Mouse (Mus musculus): ENCODE results near the gene Dpf3.

Dpf3 gene

DNA sequence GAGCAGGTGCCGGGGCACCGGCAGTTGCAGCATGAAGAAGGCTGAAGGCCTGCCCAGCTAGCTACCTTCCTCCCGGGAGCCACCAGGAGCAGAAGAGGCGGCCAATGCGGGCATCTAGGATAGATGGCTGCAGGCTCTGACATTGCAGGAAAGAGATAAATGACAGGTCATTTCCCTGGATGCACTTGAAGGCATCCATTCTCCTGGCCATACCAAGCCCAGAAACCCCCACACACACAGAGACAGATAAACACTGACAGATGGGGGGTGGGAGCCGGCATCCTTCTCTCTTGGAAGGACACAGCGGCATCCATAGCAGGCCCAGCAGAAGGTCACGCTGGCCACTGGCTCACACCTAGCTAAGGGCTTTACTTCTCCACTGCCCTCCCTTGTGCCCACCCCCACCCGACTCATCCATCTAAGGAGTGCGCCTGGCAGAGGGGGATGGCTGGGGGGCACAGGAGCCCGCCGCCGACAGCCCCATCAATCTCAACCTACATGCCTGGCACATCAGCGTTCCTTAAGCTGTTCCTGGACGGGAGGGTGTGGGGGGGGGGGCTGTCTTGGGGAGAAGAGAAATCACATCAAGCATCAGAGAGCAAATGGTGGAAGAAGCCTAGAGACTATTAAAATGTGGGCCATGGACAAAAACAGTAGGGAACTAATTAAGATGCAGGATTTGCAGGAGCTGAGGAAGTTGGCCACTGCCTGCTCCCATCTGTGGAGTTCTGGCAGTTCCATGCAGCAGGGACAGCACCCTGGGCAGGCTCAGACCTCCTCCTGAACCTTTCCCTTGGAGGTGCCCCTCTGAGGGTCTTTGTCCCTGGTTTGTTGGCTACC, 145.3 kb downstream of the Dpf3 start:
- no peak for DNase-seq (ENCODE audit: low spot score in 2 of 2)

DNA sequence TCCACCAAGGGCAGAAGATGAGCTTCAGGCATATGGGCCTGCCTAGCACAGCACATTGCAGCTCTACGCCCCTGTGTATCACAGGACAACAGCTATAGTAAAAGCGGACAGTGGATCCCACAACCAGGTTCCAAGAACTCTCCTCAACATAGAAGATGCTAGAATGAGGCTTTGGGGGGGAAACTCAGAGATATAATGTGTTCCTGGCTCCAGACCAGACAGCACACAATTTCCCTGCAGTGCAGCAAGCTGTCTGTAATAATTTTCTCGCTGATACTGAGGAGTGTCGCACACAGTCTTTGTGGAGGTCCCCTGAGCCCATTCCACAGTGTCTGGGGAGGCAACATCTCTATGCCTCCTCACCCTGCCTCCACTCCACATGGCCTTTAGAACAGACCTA, 146.6 kb downstream of the Dpf3 start:
- DNase-seq (ENCODE audit: low spot score in 2 of 2), result no peak

DNA sequence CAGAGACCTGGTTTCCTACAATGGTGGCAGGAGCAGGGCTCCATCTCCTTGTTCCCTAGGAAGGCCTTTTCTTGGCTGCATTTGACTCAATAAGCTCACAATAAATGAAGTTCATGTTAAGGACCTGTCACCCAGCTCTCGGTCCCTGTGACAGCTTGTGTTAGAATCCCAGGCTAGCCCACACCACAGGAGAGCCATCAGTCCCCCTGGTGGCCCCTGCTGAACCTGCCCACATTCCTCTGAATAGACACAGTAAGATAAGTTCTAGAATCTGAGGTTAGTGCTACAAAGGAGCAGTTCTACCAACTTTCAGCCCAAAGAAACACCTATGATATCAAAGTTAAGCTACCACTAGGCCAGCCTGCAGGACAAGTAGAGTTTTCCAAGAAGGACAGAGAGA, 149.2 kb downstream of the Dpf3 start:
- no peak for DNase-seq (ENCODE audit: low spot score in 2 of 2)

DNA sequence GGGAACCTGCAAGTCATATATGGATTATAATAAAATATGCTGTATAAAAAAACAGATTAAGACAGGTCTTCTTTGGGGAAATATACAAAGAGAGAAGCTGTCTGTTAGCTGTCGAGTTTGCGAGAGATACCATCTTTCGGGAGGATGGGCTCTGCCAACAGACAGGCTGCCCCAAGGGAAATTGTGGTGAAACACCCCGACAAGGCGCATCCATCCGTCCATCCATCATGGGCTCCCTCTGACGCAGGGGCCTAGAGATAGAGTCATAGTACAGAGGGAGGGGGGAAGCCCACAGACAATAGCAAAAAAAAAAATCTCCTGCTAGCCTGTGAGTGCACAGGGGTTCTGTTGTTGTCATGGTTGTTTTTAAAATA, 149.8 kb downstream of the Dpf3 start:
- no peak for DNase-seq (ENCODE audit: low spot score in 2 of 2)

GRCm38 (mm10) chr12:83337077-83337775, 150.3 kb downstream of the Dpf3 start:
- DNase-seq (ENCODE audit: low spot score in 2 of 2), result no peak

GRCm38 (mm10) chr12:83330056-83330455, 157.5 kb downstream of the Dpf3 start:
- no peak for DNase-seq (ENCODE audit: low spot score in 2 of 2)

DNA sequence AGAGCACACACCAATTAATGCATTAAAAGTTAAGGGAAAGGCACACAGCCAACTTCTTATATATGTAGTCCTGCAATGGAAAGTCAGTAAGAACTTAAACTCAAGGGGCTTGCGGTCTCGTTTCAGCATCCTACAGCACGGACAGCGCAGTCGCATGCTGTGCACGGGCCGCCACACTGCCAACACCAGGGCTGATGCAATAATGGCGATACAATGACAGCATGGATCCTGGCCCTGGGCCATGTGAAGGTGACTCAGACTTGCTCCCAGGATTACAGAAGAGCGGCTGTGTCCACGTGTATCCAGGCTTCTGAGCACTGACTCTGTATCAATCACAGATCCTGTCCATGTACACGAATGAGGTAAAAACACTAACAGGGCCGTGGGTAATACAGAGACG, 158.6 kb downstream of the Dpf3 start:
- DNase-seq (ENCODE audit: low spot score in 2 of 2), result no peak

DNA sequence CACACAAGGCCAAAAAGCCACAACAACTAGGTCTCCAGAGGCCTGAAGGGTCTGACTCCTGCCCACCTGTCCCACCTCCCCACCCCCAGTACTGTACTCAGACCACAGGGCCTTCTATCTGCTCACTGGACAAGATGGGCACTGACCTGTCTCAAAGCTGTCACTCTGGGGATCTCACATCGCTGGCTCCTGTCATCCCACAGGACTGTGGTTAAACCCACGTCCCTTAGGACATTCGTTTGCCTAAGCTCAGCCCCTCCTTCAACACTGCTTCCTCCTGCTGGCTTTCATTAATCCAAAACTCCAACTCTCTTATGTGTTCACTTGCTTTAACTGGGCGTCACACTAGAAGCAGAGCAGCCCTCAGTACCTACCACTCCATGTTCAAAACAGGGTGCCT, 159.0 kb downstream of the Dpf3 start:
- DNase-seq (ENCODE audit: low spot score in 2 of 2), result no peak

DNA sequence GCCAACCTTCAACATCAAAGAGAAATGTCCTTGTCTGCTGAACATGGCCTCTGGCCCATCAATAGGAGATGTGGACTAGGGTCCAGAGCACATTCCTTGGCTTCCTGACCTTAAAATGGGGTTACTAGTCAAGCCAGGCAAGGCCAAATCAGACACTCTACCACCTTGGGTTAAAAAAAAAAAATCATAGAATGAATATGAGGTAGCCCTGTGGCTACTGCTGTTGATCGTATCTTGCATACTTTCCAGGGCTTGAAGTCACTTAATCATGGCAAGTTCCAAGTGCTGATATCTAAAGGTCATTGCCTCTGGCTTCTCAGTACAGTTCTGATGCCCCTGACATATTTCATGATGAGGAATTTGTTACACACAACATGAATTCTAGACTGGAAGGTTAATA, 160.1 kb downstream of the Dpf3 start:
- DNase-seq (ENCODE audit: low spot score in 2 of 2), result no peak

GRCm38 (mm10) chr12:83320725-83321124, 166.8 kb downstream of the Dpf3 start:
- DNase-seq (ENCODE audit: low spot score in 2 of 2), result no peak

GRCm38 (mm10) chr12:83317646-83318443, 169.7 kb downstream of the Dpf3 start:
- no peak for DNase-seq (ENCODE audit: low spot score in 2 of 2)

GRCm38 (mm10) chr12:83314666-83315065, 172.8 kb downstream of the Dpf3 start:
- no peak for DNase-seq (ENCODE audit: low spot score in 2 of 2)

- DNase-seq (ENCODE audit: low spot score in 2 of 2), result no peak
Measured at GRCm38 (mm10) chr12:83312818-83313217, 174.7 kb downstream of the Dpf3 start.

GRCm38 (mm10) chr12:83310567-83310966, 176.9 kb downstream of the Dpf3 start:
- no peak for DNase-seq (ENCODE audit: low spot score in 2 of 2)

GRCm38 (mm10) chr12:83309031-83309804, 178.3 kb downstream of the Dpf3 start:
- no peak for DNase-seq (ENCODE audit: low spot score in 2 of 2)

DNA sequence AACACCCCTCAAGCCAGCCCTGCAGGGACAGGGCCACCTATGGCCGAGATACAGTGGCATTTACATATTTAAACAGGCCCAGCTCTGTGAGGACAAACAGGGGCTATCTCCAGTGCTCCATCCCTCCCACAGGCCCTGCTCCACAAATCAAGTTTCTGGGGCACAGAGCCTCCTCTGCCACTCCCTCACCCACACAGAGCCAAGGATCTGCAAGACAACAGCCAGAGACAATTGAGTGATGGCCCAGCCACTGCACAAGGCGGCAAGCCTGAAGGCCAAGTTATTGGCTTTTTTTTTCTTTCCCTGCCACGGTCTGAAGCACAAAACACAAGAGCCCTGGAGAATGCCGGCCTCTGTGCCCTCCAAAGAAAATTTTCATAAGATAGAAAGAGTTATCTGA, 178.9 kb downstream of the Dpf3 start:
- no peak for DNase-seq (ENCODE audit: low spot score in 2 of 2)

GRCm38 (mm10) chr12:83303221-83303620, 184.3 kb downstream of the Dpf3 start:
- no peak for DNase-seq (ENCODE audit: low spot score in 2 of 2)

GRCm38 (mm10) chr12:83302320-83303153, 185.0 kb downstream of the Dpf3 start:
- DNase-seq (ENCODE audit: low spot score in 2 of 2), result no peak

DNA sequence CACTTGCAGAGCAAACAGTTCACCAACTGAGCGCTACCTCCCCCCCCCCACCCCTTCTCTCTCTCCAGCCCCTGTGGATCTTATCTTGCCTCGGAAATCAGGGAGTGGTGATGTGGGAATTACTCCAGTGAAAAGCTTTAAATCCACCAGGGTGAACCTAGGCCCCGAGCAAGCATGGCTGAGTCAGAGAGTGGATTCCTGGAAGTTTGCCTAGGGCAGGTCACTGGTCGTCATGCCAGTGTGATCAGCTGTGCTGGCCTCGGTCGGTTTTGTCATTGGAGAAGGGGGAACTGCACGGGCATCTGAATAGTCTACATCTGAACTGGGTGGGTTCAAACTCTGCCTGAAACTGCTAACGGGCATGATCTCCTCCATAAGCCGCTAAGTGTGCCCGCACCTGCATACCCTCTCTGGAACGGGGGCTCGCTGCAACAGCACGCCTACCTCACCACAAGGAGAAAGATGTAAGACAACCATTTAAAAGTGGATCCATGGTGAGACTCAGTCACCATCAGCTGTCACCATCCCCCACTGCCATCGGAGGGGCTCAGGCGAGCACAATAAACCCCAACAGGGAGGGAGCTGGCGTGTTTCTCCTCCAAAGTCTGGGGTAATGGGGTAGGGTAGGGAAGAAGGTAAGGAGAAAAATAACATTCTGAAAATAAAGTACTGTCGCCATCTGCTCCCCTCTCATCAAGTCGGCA, 185.7 kb downstream of the Dpf3 start:
- no peak for DNase-seq (ENCODE audit: low spot score in 2 of 2)

DNA sequence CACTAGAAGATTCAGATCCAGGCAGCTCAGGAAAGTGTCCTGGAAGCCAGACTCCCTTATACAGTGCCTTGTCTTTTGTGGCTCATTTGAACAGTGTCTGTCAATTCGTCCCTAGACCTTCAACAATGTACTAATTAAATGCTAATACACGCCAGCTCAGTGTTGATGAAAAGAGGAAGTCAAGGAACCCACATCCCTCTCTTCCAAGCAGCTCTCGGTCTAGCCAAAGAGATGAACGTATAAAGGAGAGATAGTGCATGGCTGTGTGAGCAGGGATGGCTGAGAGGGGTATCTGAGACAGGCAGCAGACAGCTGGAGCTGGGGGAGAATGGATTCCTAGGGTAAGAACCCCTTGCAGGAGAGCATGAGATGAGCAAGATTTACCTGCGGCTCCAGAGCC, 189.2 kb downstream of the Dpf3 start:
- DNase-seq (ENCODE audit: low spot score in 2 of 2), result no peak
